Mouse (Mus musculus) thymus, adult 18-20 months (tissue): ENCODE results near the gene Lipi.

Source experiments
- DNase-seq, 2 experiments: peaks; one replicate each; pipeline ENCODE4 v3.0.0; 2022; ENCODE audit warnings: mixed read lengths in 2 of 2

Lipi gene

GRCm38 (mm10) chr16:75585961-75586360 lies at the start of gene Lipi:
TSS of gene Lipi (minus strand) at chr16:75586061.
- DNase-seq = no peak

GRCm38 (mm10) chr16:75627862-75628261 lies 42.0 kb upstream of the Lipi start:
- DNase-seq = no peak

GRCm38 (mm10) chr16:75617651-75618349 lies 31.9 kb upstream of the Lipi start:
- no peak for DNase-seq

- DNase-seq = no peak
These were observed 26.7 kb upstream of the Lipi start for GRCm38 (mm10) chr16:75612561-75612960.

- no peak for DNase-seq
These were observed 20.6 kb upstream of the Lipi start for GRCm38 (mm10) chr16:75606415-75606814.

- no peak for DNase-seq
These were observed 7.8 kb upstream of the Lipi start for GRCm38 (mm10) chr16:75593501-75594183.

GRCm38 (mm10) chr16:75592671-75593500 lies 7.0 kb upstream of the Lipi start, which contains the start of gene Rbm11:
TSS of gene Rbm11 (plus strand) at chr16:75592844.
- peak; percentile 55 to 60 for DNase-seq

GRCm38 (mm10) chr16:75586466-75586865 lies 605 bp upstream of the Lipi start:
- no peak for DNase-seq

GRCm38 (mm10) chr16:75582279-75582678 lies 3.6 kb downstream of the Lipi start:
- DNase-seq = no peak

- DNase-seq = no peak
These were observed 23.0 kb downstream of the Lipi start for GRCm38 (mm10) chr16:75562910-75563309.

- DNase-seq = no peak
These were observed 40.6 kb downstream of the Lipi start for GRCm38 (mm10) chr16:75545310-75545709.

- DNase-seq = no peak
These were observed 47.9 kb downstream of the Lipi start for GRCm38 (mm10) chr16:75537784-75538565.

- DNase-seq = no peak
These were observed 54.2 kb downstream of the Lipi start for GRCm38 (mm10) chr16:75531705-75532104.

GRCm38 (mm10) chr16:75496568-75496967 lies 89.3 kb downstream of the Lipi start:
- no peak for DNase-seq
